Mouse (Mus musculus) kidney, embryonic 16.5 days (tissue): ENCODE results near the gene Heatr3. TPM values are rescaled to one million over a fixed set of nuclear protein-coding genes. Genes with fewer than 3 reads are reported as not detected.

Experiments used
- ATAC-seq: fragments of 200-750 bp; cut with Nextera tagmentation; 2 replicates; pipeline ENCODE4 v1.8.0; 2017; ENCODE audit warnings: moderate TSS enrichment; ENCODE audit not compliant: low FRiP score, low TSS enrichment
- H3K27ac ChIP-seq: fragments of 300-500 bp; sonication (generic); 2 replicates; pipeline ENCODE4 v1.5.1; 2014; ENCODE audit warnings: low read length
- H3K27me3 ChIP-seq: fragments of 300-500 bp; sonication (generic); 2 replicates; pipeline ENCODE4 v1.6.1; 2014; ENCODE audit warnings: low read length, control low read depth, mixed read lengths; ENCODE audit not compliant: insufficient read depth
- H3K36me3 ChIP-seq: fragments of 300-500 bp; sonication (generic); 2 replicates; pipeline ENCODE4 v1.6.1; 2014; ENCODE audit warnings: low read length, control low read depth, mixed read lengths; ENCODE audit not compliant: insufficient read depth
- H3K4me1 ChIP-seq: fragments of 300-500 bp; sonication (generic); 2 replicates; pipeline ENCODE4 v1.6.1; 2014; ENCODE audit warnings: low read length, control low read depth, mixed read lengths; ENCODE audit not compliant: insufficient read depth
- H3K4me2 ChIP-seq: fragments of 300-500 bp; sonication (generic); replicated peaks from 2 replicates; pipeline ENCODE4 v1.6.1; 2014; ENCODE audit warnings: low read depth, low read length
- H3K4me3 ChIP-seq: fragments of 300-500 bp; sonication (generic); 2 replicates; pipeline ENCODE4 v1.5.1; 2014; ENCODE audit warnings: mild to moderate bottlenecking, low read length
- H3K9ac ChIP-seq: fragments of 300-500 bp; sonication (generic); replicated peaks from 2 replicates; pipeline ENCODE4 v1.6.1; 2014; ENCODE audit warnings: low read length
- H3K9me3 ChIP-seq: fragments of 300-500 bp; sonication (generic); 2 replicates; pipeline ENCODE4 v1.6.1; 2016; ENCODE audit warnings: low read length, control low read depth
- WGBS: fragments of 180-500 bp; shearing (Covaris S2); extraction: QIAGEN DNeasy Blood & Tissue Kit; methylation state at CpG from one replicate; pipeline ENCODE4 v1.1.7; 2014; 5-methylcytosine and 5-hydroxymethylcytosine counted together
- polyA plus RNA-seq: library from polyadenylated mRNA; unstranded; fragments of >200 nt; fragmentation: Nextera tagmentation; extraction: Ambion mirVana; gene quantifications from 2 replicates; pipeline ENCODE4 v1.2.1, GENCODE M21; 2015

Gene Heatr3
- polyA plus RNA-seq, 1 experiment from 2014 or later: 51.4 TPM

DNA sequence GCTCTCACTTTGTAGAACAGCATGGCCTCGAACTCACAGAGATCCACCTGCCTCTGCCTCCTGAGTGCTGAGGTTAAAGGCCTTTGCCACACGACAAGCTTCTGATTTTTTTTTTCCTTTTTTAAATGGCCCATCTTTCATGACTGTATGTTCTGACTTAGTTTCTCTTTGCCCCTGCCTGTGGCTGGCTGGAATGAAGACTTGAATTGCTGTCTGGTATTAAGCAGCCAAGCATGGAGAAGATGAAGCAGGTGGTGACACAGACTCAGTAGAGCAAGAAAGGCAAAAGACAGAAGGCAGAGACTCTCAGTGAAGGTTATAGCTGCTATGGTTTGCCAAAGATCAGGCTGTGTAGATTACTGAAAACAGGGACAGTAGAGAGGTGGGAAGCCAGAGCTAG is 45.5 kb downstream of the Heatr3 start:
- Histone ChIP-seq H3K9me3 (no peaks in the 10 kb centered on the region), H3K36me3 (no peaks in the 10 kb centered on the region), H3K9ac (no peak overlapping the region), H3K4me2 (no peak overlapping the region), H3K27ac (no peak overlapping the region), H3K4me3 (no peak overlapping the region), H3K27me3 (no peaks in the 10 kb centered on the region), H3K4me1 (no peaks in the 10 kb centered on the region)
- ATAC-seq: no peak
- 81% methylated on average over 2 of the region's 2 CpGs for WGBS

- H3K4me1 ChIP-seq: no peaks in the 10 kb centered on the region
- H3K4me2 ChIP-seq: no peak overlapping the region
- WGBS: 82% methylated on average over 1 of the region's 1 CpGs
- H3K9ac ChIP-seq: no peak overlapping the region
- no peaks in the 10 kb centered on the region for H3K27me3 ChIP-seq
- no peak overlapping the region for H3K4me3 ChIP-seq
- H3K27ac ChIP-seq: no peak overlapping the region
- ATAC-seq: no peak
- H3K36me3 ChIP-seq: no peaks in the 10 kb centered on the region
- no peaks in the 10 kb centered on the region for H3K9me3 ChIP-seq
Observed at GRCm38 (mm10) chr8:88184914-88185313, 47.3 kb downstream of the Heatr3 start.

DNA sequence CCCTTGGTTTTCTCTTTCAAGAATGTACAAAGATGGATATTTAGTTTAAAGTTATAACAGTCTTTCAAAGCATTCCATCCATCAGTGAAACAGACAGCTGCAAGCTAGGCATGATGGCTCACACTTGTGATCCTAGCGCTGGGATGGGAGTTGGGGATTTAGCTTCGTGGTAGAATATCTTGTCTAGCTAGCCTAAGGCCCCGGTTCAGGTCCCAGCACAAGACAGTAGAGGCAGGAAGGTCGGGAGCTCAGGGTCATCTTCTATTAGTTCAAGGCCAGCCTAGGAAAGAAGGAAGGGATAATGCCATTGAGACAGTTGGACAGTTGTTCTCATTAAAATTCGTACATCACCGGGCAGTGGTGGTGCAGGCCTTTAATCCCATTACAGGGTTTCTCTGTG is 48.1 kb downstream of the Heatr3 start:
- H3K27ac ChIP-seq: no peak overlapping the region
- no peak overlapping the region for H3K4me3 ChIP-seq
- H3K9ac ChIP-seq: no peak overlapping the region
- ATAC-seq: no peak
- no peaks in the 10 kb centered on the region for H3K9me3 ChIP-seq
- no peak overlapping the region for H3K4me2 ChIP-seq
- no peaks in the 10 kb centered on the region for H3K4me1 ChIP-seq
- H3K27me3 ChIP-seq: no peaks in the 10 kb centered on the region
- WGBS: 80% methylated on average over 6 of the region's 6 CpGs
- H3K36me3 ChIP-seq: no peaks in the 10 kb centered on the region

DNA sequence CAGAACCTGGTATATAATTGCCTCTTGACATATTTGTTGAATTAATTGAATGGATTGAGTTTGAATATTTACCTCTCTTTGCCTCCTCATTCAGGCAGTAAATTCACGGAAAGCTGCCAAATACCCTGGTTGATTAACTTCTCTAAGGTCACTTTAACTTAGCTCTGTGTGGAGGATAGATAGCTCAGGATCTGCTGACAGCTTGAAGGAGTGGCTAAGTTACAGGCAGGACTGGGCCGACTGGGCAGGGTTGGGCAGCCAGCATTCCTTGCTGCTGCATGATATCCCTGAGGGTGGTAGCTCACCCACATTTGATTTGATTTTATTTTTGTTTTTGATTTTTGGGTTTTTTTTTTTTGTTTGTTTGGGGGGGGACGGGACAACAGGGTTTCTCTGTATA is 59.7 kb downstream of the Heatr3 start:
- Histone ChIP-seq H3K4me2 (no peak overlapping the region), H3K9me3 (no peaks in the 10 kb centered on the region), H3K27ac (no peak overlapping the region), H3K36me3 (no peaks in the 10 kb centered on the region), H3K4me1 (peaks cover 26% of the 10 kb centered on the region), H3K27me3 (no peaks in the 10 kb centered on the region), H3K4me3 (no peak overlapping the region), H3K9ac (no peak overlapping the region)
- WGBS: 48% methylated on average over 3 of the region's 3 CpGs
- ATAC-seq: no peak

DNA sequence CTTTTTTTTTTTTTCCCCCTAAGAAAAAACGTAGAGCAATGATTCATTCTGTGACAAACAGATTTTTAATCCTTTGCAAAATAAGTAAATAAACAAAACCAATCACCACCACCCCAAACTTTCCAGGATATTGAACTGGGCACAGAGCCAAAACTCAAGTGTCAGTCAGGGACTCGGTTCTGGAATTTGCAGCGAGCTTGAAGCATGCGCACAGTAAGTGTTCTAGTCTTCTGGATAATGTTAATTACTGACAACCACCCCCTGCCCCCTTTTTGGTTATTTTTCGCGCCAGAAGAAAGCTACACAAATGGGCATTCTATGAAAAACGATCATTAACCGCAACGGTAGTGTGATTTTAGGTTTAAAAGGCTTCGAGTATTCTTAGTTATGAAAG is 60.9 kb downstream of the Heatr3 start:
- no peak for ATAC-seq
- Histone ChIP-seq H3K9me3 (no peaks in the 10 kb centered on the region), H3K4me1 (peaks cover 30% of the 10 kb centered on the region), H3K9ac (peak overlapping the region; percentile 92), H3K4me2 (peak overlapping the region; percentile 97), H3K4me3 (peak overlapping the region; percentile 93), H3K27me3 (no peaks in the 10 kb centered on the region), H3K36me3 (0 out of 2 replicates have a peak, but pooled peaks cover 2% of the 10 kb centered on the region), H3K27ac (peak overlapping the region; percentile 98)
- under 1% methylated on average over 10 of the region's 10 CpGs for WGBS

- Histone ChIP-seq H3K9ac (peak within 1 kb of the TSS; percentile 92), H3K9me3 (no peaks in the 10 kb centered on the region), H3K27me3 (no peaks in the 10 kb centered on the region), H3K4me3 (peak within 1 kb of the TSS; percentile 93), H3K4me1 (peaks cover 35% of the 10 kb centered on the region), H3K27ac (peak within 1 kb of the TSS; percentile 98), H3K4me2 (peak within 1 kb of the TSS; percentile 97), H3K36me3 (0 out of 2 replicates have a peak, but pooled peaks cover 2% of the 10 kb centered on the region)
- WGBS: 0% methylated on average over 71 of the region's 97 CpGs
- peak; percentile 96 for ATAC-seq
Observed at GRCm38 (mm10) chr8:88198945-88199571, 61.4 kb downstream of the Heatr3 start, which contains the start of gene Tent4b. Gene Tent4b, plus strand, starts transcription at chr8:88199213.

- H3K4me1 ChIP-seq: peaks cover 36% of the 10 kb centered on the region
- no peaks in the 10 kb centered on the region for H3K9me3 ChIP-seq
- 0 out of 2 replicates have a peak, but pooled peaks cover 2% of the 10 kb centered on the region for H3K36me3 ChIP-seq
- WGBS: under 1% methylated on average over 71 of the region's 117 CpGs
- peak; percentile 67 for ATAC-seq
- peak overlapping the region; percentile 97 for H3K4me2 ChIP-seq
- peak overlapping the region; percentile 92 for H3K9ac ChIP-seq
- H3K4me3 ChIP-seq: peak overlapping the region; percentile 93
- no peaks in the 10 kb centered on the region for H3K27me3 ChIP-seq
- H3K27ac ChIP-seq: peak overlapping the region; percentile 98
Observed at GRCm38 (mm10) chr8:88199700-88200601, 62.3 kb downstream of the Heatr3 start.

DNA sequence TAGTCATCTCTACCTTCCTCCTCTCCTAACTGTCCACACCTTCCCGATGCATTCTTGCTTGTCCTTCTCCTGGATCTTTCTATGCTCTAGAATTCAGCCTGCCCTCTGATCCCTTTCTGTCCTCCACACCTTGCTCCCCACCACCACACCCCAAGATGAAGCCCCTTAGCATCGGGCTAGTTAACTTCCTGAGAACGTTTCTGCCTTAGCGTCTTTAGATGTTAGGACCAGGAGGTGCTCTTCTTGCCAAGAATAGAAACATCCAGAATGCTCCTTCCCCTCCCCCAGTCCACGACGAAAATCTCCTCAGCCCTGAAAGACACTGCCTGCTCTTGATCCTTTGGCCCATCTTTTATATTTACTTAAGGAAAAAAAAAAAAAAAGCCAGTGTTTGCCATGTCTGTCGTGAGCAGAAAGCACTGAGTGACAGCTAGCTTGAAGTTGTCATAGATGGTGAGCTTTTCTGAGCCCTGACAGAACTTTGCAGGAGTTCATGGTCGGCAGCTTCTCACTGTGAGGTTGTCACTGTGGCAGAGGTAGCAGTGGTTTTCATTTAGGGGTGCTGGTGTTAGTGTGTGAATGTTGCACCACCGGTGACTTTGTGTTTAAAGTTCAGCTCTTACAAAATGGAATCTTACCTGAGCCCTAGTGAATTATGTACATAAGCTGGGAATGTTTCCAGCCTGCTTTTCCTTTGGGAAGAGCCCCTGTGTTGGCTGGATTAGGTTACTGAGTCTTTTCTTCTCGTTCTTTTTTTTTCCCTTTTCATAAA is 63.3 kb downstream of the Heatr3 start:
- 0 out of 2 replicates have a peak, but pooled peaks cover 5% of the 10 kb centered on the region for H3K36me3 ChIP-seq
- H3K4me3 ChIP-seq: peak overlapping the region; percentile 93
- H3K4me1 ChIP-seq: peaks cover 36% of the 10 kb centered on the region
- peak overlapping the region; percentile 97 for H3K4me2 ChIP-seq
- no peaks in the 10 kb centered on the region for H3K27me3 ChIP-seq
- ATAC-seq: no peak
- H3K9me3 ChIP-seq: no peaks in the 10 kb centered on the region
- 15% methylated on average over 10 of the region's 10 CpGs for WGBS
- H3K27ac ChIP-seq: no peak overlapping the region
- peak overlapping the region; percentile 92 for H3K9ac ChIP-seq

DNA sequence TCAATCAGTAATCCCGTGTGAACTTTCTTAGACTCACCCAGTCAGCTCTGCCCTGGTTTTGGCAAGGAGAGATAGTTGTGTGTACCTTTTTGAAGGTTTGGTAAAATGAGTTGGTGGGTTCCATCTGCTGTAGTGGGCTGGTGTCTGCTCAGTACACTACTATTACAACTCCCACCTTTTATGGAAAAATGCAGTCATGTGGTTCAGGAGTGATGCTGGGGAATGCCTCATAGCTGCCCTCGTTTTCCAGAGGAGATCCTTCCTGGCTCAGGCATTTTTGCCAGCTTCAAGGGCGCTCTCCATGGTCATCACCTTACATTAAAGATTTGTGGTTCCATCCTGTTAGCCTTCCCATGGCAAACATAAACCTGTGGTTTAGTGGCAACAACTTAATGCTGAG is 64.0 kb downstream of the Heatr3 start:
- no peak overlapping the region for H3K9ac ChIP-seq
- H3K4me2 ChIP-seq: peak overlapping the region; percentile 97
- 35% methylated on average over 3 of the region's 3 CpGs for WGBS
- H3K36me3 ChIP-seq: 0 out of 2 replicates have a peak, but pooled peaks cover 5% of the 10 kb centered on the region
- no peaks in the 10 kb centered on the region for H3K27me3 ChIP-seq
- no peaks in the 10 kb centered on the region for H3K9me3 ChIP-seq
- peaks cover 36% of the 10 kb centered on the region for H3K4me1 ChIP-seq
- no peak overlapping the region for H3K27ac ChIP-seq
- H3K4me3 ChIP-seq: peak overlapping the region; percentile 93
- no peak for ATAC-seq
